Mouse (Mus musculus) midbrain, embryonic 16.5 days (tissue): Measurements from ENCODE around the gene Nfkbib. TPM values are rescaled to one million over a fixed set of nuclear protein-coding genes. Genes with fewer than 3 reads are reported as not detected.

Source experiments
- ATAC-seq: fragments of 200-750 bp; cut with Nextera tagmentation; 2 replicates; pipeline ENCODE4 v1.8.0; 2017; ENCODE audit warnings: moderate TSS enrichment
- H3K27ac ChIP-seq: fragments of 300-500 bp; sonication (generic); 2 replicates; pipeline ENCODE4 v1.5.1; 2014; ENCODE audit warnings: mild to moderate bottlenecking, low read length, mixed read lengths
- H3K27me3 ChIP-seq: fragments of 300-500 bp; sonication (generic); 2 replicates; pipeline ENCODE4 v1.6.1; 2014; ENCODE audit warnings: low read depth, low read length, mixed read lengths; ENCODE audit not compliant: control insufficient read depth, insufficient read depth
- H3K36me3 ChIP-seq: fragments of 300-500 bp; sonication (generic); 2 replicates; pipeline ENCODE4 v1.6.1; 2014; ENCODE audit warnings: mild to moderate bottlenecking, low read length, moderate library complexity, mixed read lengths; ENCODE audit not compliant: control insufficient read depth, insufficient read depth
- H3K4me1 ChIP-seq: fragments of 300-500 bp; sonication (generic); 2 replicates; pipeline ENCODE4 v1.6.1; 2014; ENCODE audit warnings: mild to moderate bottlenecking, low read length, mixed read lengths; ENCODE audit not compliant: control insufficient read depth, insufficient read depth
- H3K4me2 ChIP-seq: fragments of 300-500 bp; sonication (generic); 2 replicates; pipeline ENCODE4 v1.6.1; 2014; ENCODE audit warnings: mild to moderate bottlenecking, low read length, mixed read lengths
- H3K4me3 ChIP-seq: fragments of 300-500 bp; sonication (generic); 2 replicates; pipeline ENCODE4 v1.5.1; 2014; ENCODE audit warnings: low read depth, mild to moderate bottlenecking, low read length, moderate library complexity, mixed read lengths
- H3K9ac ChIP-seq: fragments of 300-500 bp; sonication (generic); 2 replicates; pipeline ENCODE4 v1.6.1; 2014; ENCODE audit warnings: low read depth, low read length, mixed read lengths
- H3K9me3 ChIP-seq: fragments of 300-500 bp; sonication (generic); replicated peaks from 2 replicates; pipeline ENCODE4 v1.6.1; 2014; ENCODE audit warnings: mild to moderate bottlenecking, low read length, mixed read lengths; ENCODE audit not compliant: control insufficient read depth, poor library complexity, severe bottlenecking
- WGBS: fragments of 180-500 bp; shearing (Covaris S2); extraction: QIAGEN DNeasy Blood & Tissue Kit; methylation state at CpG from one replicate; pipeline ENCODE4 v1.1.7; 2014; 5-methylcytosine and 5-hydroxymethylcytosine counted together
- polyA plus RNA-seq: library from polyadenylated mRNA; unstranded; fragments of >200 nt; fragmentation: Nextera tagmentation; extraction: Ambion mirVana; gene quantifications from 2 replicates; pipeline ENCODE4 v1.2.1, GENCODE M21; 2015

Nfkbib gene
- polyA plus RNA-seq, 1 experiment from 2014 or later, result 64.7 TPM

- no peaks in the 10 kb centered on the region for H3K27me3 ChIP-seq
- no peak overlapping the region for H3K4me3 ChIP-seq
- no peak overlapping the region for H3K27ac ChIP-seq
- no peak overlapping the region for H3K4me2 ChIP-seq
- WGBS, result 82% methylated on average over 3 of the region's 3 CpGs
- H3K9ac ChIP-seq, result no peak overlapping the region
- no peaks in the 10 kb centered on the region for H3K9me3 ChIP-seq
- no peak for ATAC-seq
- H3K36me3 ChIP-seq, result no peaks in the 10 kb centered on the region
- H3K4me1 ChIP-seq, result peaks cover 2% of the 10 kb centered on the region; the same call in 1 of the 2 replicates
Observed at GRCm38 (mm10) chr7:28720753-28721537, 46.4 kb downstream of the Nfkbib start.

GRCm38 (mm10) chr7:28719650-28720049 lies 47.7 kb downstream of the Nfkbib start:
- no peak overlapping the region for H3K9ac ChIP-seq
- no peak overlapping the region for H3K27ac ChIP-seq
- H3K4me2 ChIP-seq, result no peak overlapping the region
- ATAC-seq, result no peak
- H3K4me1 ChIP-seq, result peaks cover 2% of the 10 kb centered on the region; the same call in 1 of the 2 replicates
- no peaks in the 10 kb centered on the region for H3K9me3 ChIP-seq
- no peaks in the 10 kb centered on the region for H3K36me3 ChIP-seq
- WGBS, result 88% methylated on average over 2 of the region's 2 CpGs
- no peaks in the 10 kb centered on the region for H3K27me3 ChIP-seq
- H3K4me3 ChIP-seq, result no peak overlapping the region

GRCm38 (mm10) chr7:28719159-28719558 lies 48.2 kb downstream of the Nfkbib start:
- no peak overlapping the region for H3K4me3 ChIP-seq
- no peaks in the 10 kb centered on the region for H3K9me3 ChIP-seq
- WGBS, result 72% methylated on average over 4 of the region's 4 CpGs
- H3K27ac ChIP-seq, result no peak overlapping the region
- H3K36me3 ChIP-seq, result no peaks in the 10 kb centered on the region
- no peak for ATAC-seq
- H3K4me2 ChIP-seq, result no peak overlapping the region
- H3K4me1 ChIP-seq, result peaks cover 2% of the 10 kb centered on the region; the same call in 1 of the 2 replicates
- H3K9ac ChIP-seq, result no peak overlapping the region
- H3K27me3 ChIP-seq, result no peaks in the 10 kb centered on the region

GRCm38 (mm10) chr7:28717726-28718125 lies 49.6 kb downstream of the Nfkbib start:
- Histone ChIP-seq H3K9ac (no peak overlapping the region), H3K27me3 (no peaks in the 10 kb centered on the region), H3K4me2 (no peak overlapping the region), H3K4me3 (no peak overlapping the region), H3K36me3 (no peaks in the 10 kb centered on the region), H3K27ac (no peak overlapping the region), H3K4me1 (peaks cover 2% of the 10 kb centered on the region; the same call in 1 of the 2 replicates), H3K9me3 (no peaks in the 10 kb centered on the region)
- no peak for ATAC-seq
- 86% methylated on average over 10 of the region's 10 CpGs for WGBS

- H3K4me1 ChIP-seq, result peaks cover 2% of the 10 kb centered on the region; the same call in 1 of the 2 replicates
- peak; percentile 66 for ATAC-seq
- H3K4me2 ChIP-seq, result peak within 1 kb of the TSS; percentile 65
- H3K9ac ChIP-seq, result peak within 1 kb of the TSS; percentile 58
- 3% methylated on average over 32 of the region's 36 CpGs for WGBS
- H3K27ac ChIP-seq, result no peak within 1 kb of the TSS
- no peaks in the 10 kb centered on the region for H3K9me3 ChIP-seq
- H3K27me3 ChIP-seq, result no peaks in the 10 kb centered on the region
- H3K4me3 ChIP-seq, result peak within 1 kb of the TSS; percentile 39
- H3K36me3 ChIP-seq, result no peaks in the 10 kb centered on the region
Observed at GRCm38 (mm10) chr7:28716590-28717281, 50.6 kb downstream of the Nfkbib start, which contains the start of gene Fbxo17. TSS of gene Fbxo17 (plus strand) at chr7:28716804.

GRCm38 (mm10) chr7:28715598-28715997 lies 51.7 kb downstream of the Nfkbib start:
- Histone ChIP-seq H3K4me1 (peaks cover 2% of the 10 kb centered on the region; the same call in 1 of the 2 replicates), H3K9me3 (no peaks in the 10 kb centered on the region), H3K36me3 (no peaks in the 10 kb centered on the region), H3K27ac (no peak overlapping the region), H3K4me2 (no peak overlapping the region), H3K4me3 (no peak overlapping the region), H3K9ac (no peak overlapping the region), H3K27me3 (no peaks in the 10 kb centered on the region)
- 93% methylated on average over 2 of the region's 2 CpGs for WGBS
- ATAC-seq, result no peak

- H3K36me3 ChIP-seq, result no peaks in the 10 kb centered on the region
- no peak overlapping the region for H3K4me3 ChIP-seq
- H3K9me3 ChIP-seq, result no peaks in the 10 kb centered on the region
- WGBS, result 88% methylated on average over 5 of the region's 5 CpGs
- no peak for ATAC-seq
- peaks cover 2% of the 10 kb centered on the region; the same call in 1 of the 2 replicates for H3K4me1 ChIP-seq
- no peak overlapping the region for H3K4me2 ChIP-seq
- H3K27me3 ChIP-seq, result no peaks in the 10 kb centered on the region
- H3K27ac ChIP-seq, result no peak overlapping the region
- no peak overlapping the region for H3K9ac ChIP-seq
Observed at GRCm38 (mm10) chr7:28714667-28715066, 52.6 kb downstream of the Nfkbib start.

- 68% methylated on average over 3 of the region's 3 CpGs for WGBS
- ATAC-seq, result no peak
- H3K27ac ChIP-seq, result no peak overlapping the region
Observed at GRCm38 (mm10) chr7:28710962-28711361, 56.4 kb downstream of the Nfkbib start.

GRCm38 (mm10) chr7:28709454-28709853 lies 57.9 kb downstream of the Nfkbib start:
- Histone ChIP-seq H3K27ac (no peak overlapping the region), H3K4me2 (no peak overlapping the region), H3K27me3 (no peaks in the 10 kb centered on the region), H3K4me3 (no peak overlapping the region), H3K4me1 (no peaks in the 10 kb centered on the region), H3K36me3 (no peaks in the 10 kb centered on the region), H3K9ac (no peak overlapping the region), H3K9me3 (no peaks in the 10 kb centered on the region)
- no peak for ATAC-seq

More at GRCm38 (mm10) chr7:28710962-28711361, 56.4 kb downstream of the Nfkbib start:
- Histone ChIP-seq H3K4me1 (no peaks in the 10 kb centered on the region), H3K4me3 (no peak overlapping the region), H3K9ac (no peak overlapping the region), H3K27me3 (no peaks in the 10 kb centered on the region), H3K4me2 (no peak overlapping the region), H3K36me3 (no peaks in the 10 kb centered on the region), H3K9me3 (no peaks in the 10 kb centered on the region)
